Mouse (Mus musculus): ENCODE results near the gene Lman2. TPM values are rescaled to one million over a fixed set of nuclear protein-coding genes. Genes with fewer than 3 reads are reported as not detected.
A peak's percentile ranks its signal among the peaks of the same experiment; 100 is the strongest.

Gene Lman2
- polyA plus RNA-seq, 1 experiment, result not detected

GRCm38 (mm10) chr13:55344286-55344685 lies 18.3 kb downstream of the Lman2 start:
- WGBS, result 66% methylated on average over 7 of the region's 7 CpGs
- Histone ChIP-seq H3K4me1 (ENCODE audit: control insufficient read depth, insufficient read depth, low read length) (peaks cover 3% of the 10 kb centered on the region), H3K4me3 (ENCODE audit: insufficient read depth, low read depth, low read length) (no peak overlapping the region), H3K27ac (ENCODE audit: insufficient read depth, low read depth, low read length) (no peak overlapping the region)
- TF ChIP-seq POLR2A (IDR thresholded peaks at IDR 0.05; ENCODE audit: insufficient read depth, low read depth, low read length) (no peak), CTCF (IDR thresholded peaks at IDR 0.05; ENCODE audit: insufficient read depth, low read depth, low read length) (no peak)

DNA sequence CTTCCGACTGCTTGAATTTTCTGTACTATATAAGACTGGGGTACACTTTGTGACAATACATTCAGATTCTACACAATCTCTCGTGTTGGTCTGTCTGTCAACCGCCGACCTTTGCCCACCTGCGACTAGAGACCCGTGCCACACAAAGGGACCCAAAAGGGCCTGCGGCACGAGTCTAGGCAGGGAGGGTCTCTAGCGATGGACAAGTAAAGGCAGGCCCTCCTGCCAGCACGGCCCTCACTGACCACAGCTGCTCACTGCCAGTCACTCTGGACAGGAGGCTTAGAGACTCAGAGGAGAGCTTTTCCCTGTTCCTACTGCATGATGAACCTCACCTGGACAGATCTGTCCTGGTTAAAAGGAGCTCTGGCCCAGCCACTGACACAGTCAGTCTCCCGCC lies 20.1 kb downstream of the Lman2 start:
- no peak overlapping the region for H3K27ac ChIP-seq (ENCODE audit: insufficient read depth, low read depth, low read length)
- H3K4me3 ChIP-seq (ENCODE audit: insufficient read depth, low read depth, low read length), result no peak overlapping the region
- H3K4me1 ChIP-seq (ENCODE audit: control insufficient read depth, insufficient read depth, low read length), result peaks cover 3% of the 10 kb centered on the region
- WGBS, result 46% methylated on average over 11 of the region's 11 CpGs
- TF ChIP-seq POLR2A (IDR thresholded peaks at IDR 0.05; ENCODE audit: insufficient read depth, low read depth, low read length), result no peak
- no peak for TF ChIP-seq CTCF (IDR thresholded peaks at IDR 0.05; ENCODE audit: insufficient read depth, low read depth, low read length)

- H3K4me3 ChIP-seq (ENCODE audit: insufficient read depth, low read depth, low read length), result no peak overlapping the region
- WGBS, result 26% methylated on average over 2 of the region's 2 CpGs
- no peak overlapping the region for H3K27ac ChIP-seq (ENCODE audit: insufficient read depth, low read depth, low read length)
- TF ChIP-seq POLR2A (IDR thresholded peaks at IDR 0.05; ENCODE audit: insufficient read depth, low read depth, low read length) (no peak), CTCF (IDR thresholded peaks at IDR 0.05; ENCODE audit: insufficient read depth, low read depth, low read length) (no peak)
- peaks cover 3% of the 10 kb centered on the region for H3K4me1 ChIP-seq (ENCODE audit: control insufficient read depth, insufficient read depth, low read length)
Measured at GRCm38 (mm10) chr13:55339259-55339658, 23.3 kb downstream of the Lman2 start.

GRCm38 (mm10) chr13:55338131-55339054 lies 24.2 kb downstream of the Lman2 start:
- H3K4me1 ChIP-seq (ENCODE audit: control insufficient read depth, insufficient read depth, low read length), result no peaks in the 10 kb centered on the region
- no peak overlapping the region for H3K27ac ChIP-seq (ENCODE audit: insufficient read depth, low read depth, low read length)
- no peak overlapping the region for H3K4me3 ChIP-seq (ENCODE audit: insufficient read depth, low read depth, low read length)
- no peak for TF ChIP-seq POLR2A (IDR thresholded peaks at IDR 0.05; ENCODE audit: insufficient read depth, low read depth, low read length)
- no peak for TF ChIP-seq CTCF (IDR thresholded peaks at IDR 0.05; ENCODE audit: insufficient read depth, low read depth, low read length)
- 57% methylated on average over 12 of the region's 12 CpGs for WGBS

- Histone ChIP-seq H3K4me3 (ENCODE audit: insufficient read depth, low read depth, low read length) (no peak overlapping the region), H3K4me1 (ENCODE audit: control insufficient read depth, insufficient read depth, low read length) (no peaks in the 10 kb centered on the region), H3K27ac (ENCODE audit: insufficient read depth, low read depth, low read length) (no peak overlapping the region)
- WGBS, result 76% methylated on average over 10 of the region's 10 CpGs
- TF ChIP-seq CTCF (IDR thresholded peaks at IDR 0.05; ENCODE audit: insufficient read depth, low read depth, low read length) (no peak), POLR2A (IDR thresholded peaks at IDR 0.05; ENCODE audit: insufficient read depth, low read depth, low read length) (no peak)
Measured at GRCm38 (mm10) chr13:55337341-55337975, 25.1 kb downstream of the Lman2 start.

GRCm38 (mm10) chr13:55335701-55336100 lies 26.9 kb downstream of the Lman2 start:
- no peak for TF ChIP-seq POLR2A (IDR thresholded peaks at IDR 0.05; ENCODE audit: insufficient read depth, low read depth, low read length)
- TF ChIP-seq CTCF (IDR thresholded peaks at IDR 0.05; ENCODE audit: insufficient read depth, low read depth, low read length), result no peak
- no peak overlapping the region for H3K4me3 ChIP-seq (ENCODE audit: insufficient read depth, low read depth, low read length)
- no peaks in the 10 kb centered on the region for H3K4me1 ChIP-seq (ENCODE audit: control insufficient read depth, insufficient read depth, low read length)
- 90% methylated on average over 4 of the region's 4 CpGs for WGBS
- H3K27ac ChIP-seq (ENCODE audit: insufficient read depth, low read depth, low read length), result no peak overlapping the region

GRCm38 (mm10) chr13:55332331-55332730 lies 30.3 kb downstream of the Lman2 start:
- peaks cover 14% of the 10 kb centered on the region for H3K4me1 ChIP-seq (ENCODE audit: control insufficient read depth, insufficient read depth, low read length)
- H3K27ac ChIP-seq (ENCODE audit: insufficient read depth, low read depth, low read length), result no peak overlapping the region
- 92% methylated on average over 3 of the region's 3 CpGs for WGBS
- H3K4me3 ChIP-seq (ENCODE audit: insufficient read depth, low read depth, low read length), result no peak overlapping the region
- TF ChIP-seq CTCF (IDR thresholded peaks at IDR 0.05; ENCODE audit: insufficient read depth, low read depth, low read length) (no peak), POLR2A (IDR thresholded peaks at IDR 0.05; ENCODE audit: insufficient read depth, low read depth, low read length) (no peak)

- 61% methylated on average over 14 of the region's 14 CpGs for WGBS
- H3K27ac ChIP-seq (ENCODE audit: insufficient read depth, low read depth, low read length), result no peak overlapping the region
- TF ChIP-seq POLR2A (IDR thresholded peaks at IDR 0.05; ENCODE audit: insufficient read depth, low read depth, low read length) (no peak), CTCF (IDR thresholded peaks at IDR 0.05; ENCODE audit: insufficient read depth, low read depth, low read length) (no peak)
- peak overlapping the region; percentile 74 for H3K4me3 ChIP-seq (ENCODE audit: insufficient read depth, low read depth, low read length)
- H3K4me1 ChIP-seq (ENCODE audit: control insufficient read depth, insufficient read depth, low read length), result peaks cover 19% of the 10 kb centered on the region
Measured at GRCm38 (mm10) chr13:55330567-55331400, 31.8 kb downstream of the Lman2 start.
